Mouse (Mus musculus): Measurements from ENCODE around the gene Samd14. TPM values are rescaled to one million over a fixed set of nuclear protein-coding genes. Genes with fewer than 3 reads are reported as not detected.

Samd14 gene
- polyA plus RNA-seq, 1 experiment from 2014 or later = 34.7 TPM

DNA sequence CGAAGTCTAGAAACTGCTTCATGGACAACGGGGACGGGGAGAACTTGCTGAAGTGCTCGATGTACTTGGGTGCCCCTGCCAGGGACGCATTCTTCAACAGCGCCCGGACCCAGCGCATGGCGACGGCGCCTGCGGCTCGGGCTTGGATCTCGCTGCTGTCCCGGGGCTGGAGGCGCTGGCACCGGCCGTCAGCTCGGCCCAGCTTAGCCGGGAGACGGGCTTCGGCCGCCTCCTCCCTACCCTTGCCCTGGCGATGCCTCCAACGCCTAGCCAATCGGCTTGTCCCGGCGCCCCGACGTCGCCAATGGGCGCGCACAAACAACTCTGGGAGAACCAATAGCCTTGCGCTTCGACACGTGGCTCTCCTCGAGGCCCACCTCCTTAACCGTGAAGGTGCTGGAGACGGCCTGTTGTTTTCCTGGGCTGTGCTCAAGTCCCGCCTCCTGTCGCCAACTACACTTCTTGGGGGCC lies 31.5 kb downstream of the Samd14 start, which contains the start of gene Pdk2:
Pdk2 (minus strand) TSS at position 216 of the 471 bp plus-strand sequence.
- peaks cover 23% of the 10 kb centered on the region for H3K4me1 ChIP-seq (ENCODE audit: control insufficient read depth, low read depth, low read length)
- H3K9me3 ChIP-seq (replicated peaks; ENCODE audit: control insufficient read depth, low read length) = no peaks in the 10 kb centered on the region
- no peaks in the 10 kb centered on the region for H3K36me3 ChIP-seq (ENCODE audit: control insufficient read depth, insufficient read depth)
- under 1% methylated on average over 41 of the region's 41 CpGs for WGBS (ENCODE audit: insufficient replicate concordance)
- peak within 1 kb of the TSS; percentile 96 for H3K4me2 ChIP-seq (ENCODE audit: low read depth, low read length)
- H3K4me3 ChIP-seq (ENCODE audit: low read depth, low read length) = peak within 1 kb of the TSS; percentile 78
- peak within 1 kb of the TSS; percentile 79 for H3K27ac ChIP-seq (ENCODE audit: low read length)
- peak within 1 kb of the TSS; percentile 81 for H3K9ac ChIP-seq (ENCODE audit: low read depth, low read length)
- H3K27me3 ChIP-seq (ENCODE audit: control insufficient read depth, insufficient read depth, low read depth, low read length) = no peaks in the 10 kb centered on the region
- ATAC-seq (ENCODE audit: low read depth) = peak; percentile 99

DNA sequence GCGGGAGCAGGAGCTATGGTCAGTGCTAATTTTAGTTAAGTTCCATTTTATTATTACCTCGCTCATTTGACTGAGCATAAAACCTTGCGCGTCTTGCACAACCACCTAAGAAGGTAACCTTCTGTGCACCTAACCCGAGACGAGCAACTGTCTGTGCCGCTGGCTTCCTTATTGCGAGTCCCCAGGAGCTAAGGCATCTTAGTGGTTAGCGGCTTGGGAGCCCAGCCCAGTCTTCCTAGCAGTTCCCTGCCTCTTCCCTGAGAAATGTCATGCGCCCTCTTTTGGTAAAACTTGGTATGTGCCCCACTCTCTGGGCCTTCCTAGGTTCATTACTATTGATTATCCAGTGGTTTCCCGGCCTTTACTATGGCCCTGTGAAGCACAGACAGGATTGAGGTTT lies 32.4 kb downstream of the Samd14 start:
- Histone ChIP-seq H3K9ac (ENCODE audit: low read depth, low read length) (peak overlapping the region; percentile 42), H3K9me3 (replicated peaks; ENCODE audit: control insufficient read depth, low read length) (no peaks in the 10 kb centered on the region), H3K4me2 (ENCODE audit: low read depth, low read length) (peak overlapping the region; percentile 96), H3K27ac (ENCODE audit: low read length) (peak overlapping the region; percentile 79), H3K4me1 (ENCODE audit: control insufficient read depth, low read depth, low read length) (peaks cover 23% of the 10 kb centered on the region), H3K27me3 (ENCODE audit: control insufficient read depth, insufficient read depth, low read depth, low read length) (no peaks in the 10 kb centered on the region), H3K4me3 (ENCODE audit: low read depth, low read length) (peak overlapping the region; percentile 78), H3K36me3 (ENCODE audit: control insufficient read depth, insufficient read depth) (no peaks in the 10 kb centered on the region)
- WGBS (ENCODE audit: insufficient replicate concordance) = 1% methylated on average over 11 of the region's 11 CpGs
- ATAC-seq (ENCODE audit: low read depth) = peak; percentile 20

DNA sequence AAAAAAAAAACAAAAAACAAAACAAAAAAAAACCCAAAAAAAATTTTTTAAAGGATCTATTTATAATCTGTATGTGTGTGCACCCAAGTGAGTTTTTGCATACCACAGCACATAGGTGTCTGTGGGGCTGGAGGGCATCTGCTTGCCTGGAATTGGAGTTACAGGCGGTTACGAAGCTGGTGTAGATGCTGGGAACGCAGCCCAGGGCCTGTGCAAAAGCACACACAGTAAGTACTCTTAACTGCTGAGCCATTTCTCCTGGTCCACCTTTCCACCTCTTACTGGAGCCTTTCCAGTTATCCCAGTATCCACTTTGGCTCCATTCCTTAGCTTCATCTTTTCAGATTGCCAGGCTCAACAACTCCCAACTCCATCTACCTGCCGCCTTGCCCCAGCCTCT lies 33.4 kb downstream of the Samd14 start:
- H3K4me3 ChIP-seq (ENCODE audit: low read depth, low read length) = no peak overlapping the region
- no peaks in the 10 kb centered on the region for H3K36me3 ChIP-seq (ENCODE audit: control insufficient read depth, insufficient read depth)
- no peak for ATAC-seq (ENCODE audit: low read depth)
- H3K27ac ChIP-seq (ENCODE audit: low read length) = no peak overlapping the region
- H3K9ac ChIP-seq (ENCODE audit: low read depth, low read length) = no peak overlapping the region
- WGBS (ENCODE audit: insufficient replicate concordance) = 64% methylated on average over 4 of the region's 4 CpGs
- H3K9me3 ChIP-seq (replicated peaks; ENCODE audit: control insufficient read depth, low read length) = no peaks in the 10 kb centered on the region
- no peaks in the 10 kb centered on the region for H3K27me3 ChIP-seq (ENCODE audit: control insufficient read depth, insufficient read depth, low read depth, low read length)
- H3K4me1 ChIP-seq (ENCODE audit: control insufficient read depth, low read depth, low read length) = peaks cover 23% of the 10 kb centered on the region
- H3K4me2 ChIP-seq (ENCODE audit: low read depth, low read length) = no peak overlapping the region

DNA sequence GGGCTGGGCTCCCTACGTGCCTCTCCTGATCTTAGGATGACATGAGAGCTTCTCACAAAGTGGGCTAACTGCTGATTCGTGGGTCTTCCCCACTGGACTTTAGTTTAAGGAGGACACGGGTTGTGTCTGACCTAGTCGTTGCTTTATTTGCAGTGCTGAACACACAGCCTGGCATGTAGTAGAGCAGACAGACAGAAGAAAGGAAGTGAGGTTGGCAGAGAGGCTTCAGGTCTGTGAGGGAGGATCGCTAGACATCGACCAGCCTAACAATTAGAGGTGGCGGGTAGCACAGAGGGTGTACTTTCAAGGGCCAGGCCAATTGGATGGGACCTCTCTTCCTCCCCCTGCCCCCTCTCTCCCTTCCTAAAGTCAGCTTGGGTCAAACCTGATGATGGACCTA lies 33.9 kb downstream of the Samd14 start:
- H3K9me3 ChIP-seq (replicated peaks; ENCODE audit: control insufficient read depth, low read length) = no peaks in the 10 kb centered on the region
- ATAC-seq (ENCODE audit: low read depth) = no peak
- H3K4me2 ChIP-seq (ENCODE audit: low read depth, low read length) = no peak overlapping the region
- no peak overlapping the region for H3K27ac ChIP-seq (ENCODE audit: low read length)
- peaks cover 19% of the 10 kb centered on the region for H3K4me1 ChIP-seq (ENCODE audit: control insufficient read depth, low read depth, low read length)
- H3K36me3 ChIP-seq (ENCODE audit: control insufficient read depth, insufficient read depth) = no peaks in the 10 kb centered on the region
- no peak overlapping the region for H3K9ac ChIP-seq (ENCODE audit: low read depth, low read length)
- WGBS (ENCODE audit: insufficient replicate concordance) = 50% methylated on average over 7 of the region's 7 CpGs
- H3K4me3 ChIP-seq (ENCODE audit: low read depth, low read length) = no peak overlapping the region
- no peaks in the 10 kb centered on the region for H3K27me3 ChIP-seq (ENCODE audit: control insufficient read depth, insufficient read depth, low read depth, low read length)

DNA sequence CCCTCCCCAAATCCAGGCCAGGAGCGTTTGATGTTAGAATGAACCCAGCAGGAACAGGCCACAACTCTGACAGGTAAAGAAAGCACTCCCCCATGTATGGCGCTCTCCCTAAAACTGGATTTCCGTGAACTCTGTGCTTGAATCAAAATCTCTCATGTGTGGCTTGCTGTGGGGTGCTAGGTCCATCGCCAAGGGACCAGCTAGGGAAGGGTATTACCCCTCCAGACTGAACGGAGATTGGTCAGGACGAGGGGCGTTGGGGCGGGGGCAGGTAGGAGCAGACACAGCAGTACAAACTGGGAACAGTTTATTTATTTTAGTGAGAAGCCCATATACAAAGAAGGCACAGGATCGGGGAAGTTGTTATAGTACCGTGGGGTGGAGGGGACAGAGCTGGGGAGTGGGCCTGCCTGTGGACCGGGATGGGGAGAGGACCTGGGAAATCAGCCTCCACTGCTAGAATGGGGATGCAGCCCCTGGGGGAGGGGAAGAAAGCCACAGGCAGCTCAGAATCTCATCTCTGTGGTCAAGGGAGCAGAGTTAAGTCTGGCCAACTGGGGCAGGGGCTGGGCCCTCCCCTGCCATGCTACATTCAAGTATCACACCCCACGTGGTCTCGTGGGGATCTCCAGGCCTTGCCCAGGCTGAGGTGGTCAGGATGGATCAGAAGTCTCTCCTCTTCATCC lies 34.6 kb downstream of the Samd14 start:
- Histone ChIP-seq H3K9me3 (replicated peaks; ENCODE audit: control insufficient read depth, low read length) (no peaks in the 10 kb centered on the region), H3K4me1 (ENCODE audit: control insufficient read depth, low read depth, low read length) (peaks cover 15% of the 10 kb centered on the region), H3K36me3 (ENCODE audit: control insufficient read depth, insufficient read depth) (no peaks in the 10 kb centered on the region), H3K27me3 (ENCODE audit: control insufficient read depth, insufficient read depth, low read depth, low read length) (no peaks in the 10 kb centered on the region), H3K9ac (ENCODE audit: low read depth, low read length) (no peak overlapping the region), H3K27ac (ENCODE audit: low read length) (no peak overlapping the region), H3K4me3 (ENCODE audit: low read depth, low read length) (no peak overlapping the region), H3K4me2 (ENCODE audit: low read depth, low read length) (no peak overlapping the region)
- 59% methylated on average over 12 of the region's 13 CpGs for WGBS (ENCODE audit: insufficient replicate concordance)
- no peak for ATAC-seq (ENCODE audit: low read depth)

DNA sequence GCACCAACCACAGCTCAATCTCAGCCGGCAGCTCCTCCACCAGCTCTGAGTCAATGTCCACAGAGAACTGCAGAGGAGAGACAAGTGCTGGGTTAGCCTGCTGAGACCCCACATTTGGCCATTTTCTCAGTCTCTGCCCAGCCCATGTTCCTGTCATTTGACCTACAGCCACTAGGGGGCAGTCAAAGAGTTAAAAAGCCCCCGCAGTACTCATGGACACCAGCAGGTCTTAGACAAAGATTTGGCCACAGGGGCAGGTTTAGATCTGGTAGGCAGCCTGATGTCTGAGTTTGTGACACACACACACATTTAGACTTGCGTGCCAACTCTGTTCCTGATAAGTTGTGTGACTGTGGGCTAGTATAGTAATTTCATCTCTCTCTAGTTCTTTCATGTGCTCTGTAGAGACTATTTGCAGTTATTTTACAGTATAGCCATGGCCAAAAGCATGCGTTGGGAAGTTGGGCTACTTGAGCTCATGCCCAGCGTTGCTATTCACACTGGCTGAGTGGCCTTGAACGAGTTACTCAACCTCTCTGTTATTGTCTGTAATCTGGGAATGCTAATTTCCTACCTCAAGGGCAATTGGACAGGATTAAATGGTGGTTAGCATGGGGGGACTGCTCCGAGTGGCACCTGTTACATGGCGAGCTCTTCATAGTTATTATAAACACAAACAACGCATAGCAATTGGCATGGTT lies 37.5 kb downstream of the Samd14 start:
- no peaks in the 10 kb centered on the region for H3K36me3 ChIP-seq (ENCODE audit: control insufficient read depth, insufficient read depth)
- no peak overlapping the region for H3K9ac ChIP-seq (ENCODE audit: low read depth, low read length)
- no peaks in the 10 kb centered on the region; the same call in 1 of the 2 replicates for H3K4me1 ChIP-seq (ENCODE audit: control insufficient read depth, low read depth, low read length)
- H3K27me3 ChIP-seq (ENCODE audit: control insufficient read depth, insufficient read depth, low read depth, low read length) = no peaks in the 10 kb centered on the region
- ATAC-seq (ENCODE audit: low read depth) = peak; percentile 33; the same call in 1 of the 2 replicates
- H3K4me2 ChIP-seq (ENCODE audit: low read depth, low read length) = no peak overlapping the region
- H3K4me3 ChIP-seq (ENCODE audit: low read depth, low read length) = no peak overlapping the region
- no peak overlapping the region for H3K27ac ChIP-seq (ENCODE audit: low read length)
- H3K9me3 ChIP-seq (replicated peaks; ENCODE audit: control insufficient read depth, low read length) = no peaks in the 10 kb centered on the region
- 39% methylated on average over 9 of the region's 9 CpGs for whole genome bisulfite sequencing (ENCODE audit: insufficient replicate concordance)

DNA sequence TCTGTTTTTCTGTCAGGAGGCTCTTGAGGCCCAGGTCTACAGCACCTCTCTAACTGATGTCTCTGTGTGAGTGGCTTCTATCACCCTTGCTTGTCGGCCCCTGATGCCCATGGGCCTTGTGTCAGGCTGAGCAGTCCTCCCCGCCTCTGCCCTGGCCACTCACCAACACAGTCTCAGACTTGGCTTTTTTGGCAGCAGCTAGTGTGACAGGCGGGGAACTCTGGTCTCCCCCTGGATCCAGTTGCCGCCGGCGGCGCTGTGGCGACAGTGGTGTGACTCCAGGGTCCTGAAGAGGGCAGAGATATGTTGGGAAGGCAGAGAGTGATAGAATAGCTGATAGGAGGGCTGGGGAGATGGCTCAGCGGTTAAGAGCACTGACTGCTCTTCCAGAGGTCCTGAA lies 43.4 kb downstream of the Samd14 start:
- no peak for ATAC-seq (ENCODE audit: low read depth)
- Histone ChIP-seq H3K27me3 (ENCODE audit: control insufficient read depth, insufficient read depth, low read depth, low read length) (no peaks in the 10 kb centered on the region), H3K9me3 (replicated peaks; ENCODE audit: control insufficient read depth, low read length) (no peaks in the 10 kb centered on the region), H3K9ac (ENCODE audit: low read depth, low read length) (no peak overlapping the region), H3K36me3 (ENCODE audit: control insufficient read depth, insufficient read depth) (no peaks in the 10 kb centered on the region), H3K4me1 (ENCODE audit: control insufficient read depth, low read depth, low read length) (no peaks in the 10 kb centered on the region), H3K4me3 (ENCODE audit: low read depth, low read length) (no peak overlapping the region), H3K4me2 (ENCODE audit: low read depth, low read length) (no peak overlapping the region), H3K27ac (ENCODE audit: low read length) (no peak overlapping the region)
- WGBS (ENCODE audit: insufficient replicate concordance) = 56% methylated on average over 9 of the region's 9 CpGs

DNA sequence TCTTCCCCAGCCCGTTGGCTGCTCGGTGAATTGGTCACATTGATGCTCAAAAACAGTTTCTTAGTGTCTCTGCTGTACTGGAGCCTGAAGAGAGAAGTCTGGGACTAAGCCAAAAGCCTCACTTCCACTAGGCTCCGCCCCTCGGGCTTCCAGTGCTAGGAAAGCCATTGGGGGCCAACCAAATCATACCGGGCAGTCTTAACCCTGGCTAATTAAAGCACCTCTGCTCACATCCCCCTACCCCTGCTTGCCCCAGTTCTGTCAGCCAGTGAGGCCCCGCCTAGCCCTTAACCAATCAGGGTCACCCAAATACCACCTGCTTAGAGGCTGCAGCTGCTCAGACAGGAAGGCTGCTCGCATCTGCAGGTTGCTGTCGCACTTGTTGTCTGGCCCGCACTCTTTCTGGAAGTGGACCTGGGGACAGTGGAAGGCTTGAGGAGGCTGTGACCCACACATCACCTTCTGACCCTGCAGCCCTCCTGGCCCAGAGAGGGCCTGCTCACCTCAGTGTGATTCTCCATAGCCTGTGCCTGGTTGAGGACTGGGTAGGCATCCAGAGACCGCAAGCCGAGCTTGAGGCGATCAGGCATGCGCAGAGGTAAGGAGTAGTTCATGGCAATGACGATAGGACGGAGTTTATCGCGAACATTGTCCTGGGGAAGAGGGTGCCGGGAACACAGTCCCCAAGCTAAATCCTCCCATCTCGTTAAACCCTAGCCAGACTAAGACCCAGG lies 47.3 kb downstream of the Samd14 start:
- Histone ChIP-seq H3K9me3 (replicated peaks; ENCODE audit: control insufficient read depth, low read length) (no peaks in the 10 kb centered on the region), H3K27ac (ENCODE audit: low read length) (no peak overlapping the region), H3K27me3 (ENCODE audit: control insufficient read depth, insufficient read depth, low read depth, low read length) (no peaks in the 10 kb centered on the region), H3K4me3 (ENCODE audit: low read depth, low read length) (no peak overlapping the region), H3K4me1 (ENCODE audit: control insufficient read depth, low read depth, low read length) (no peaks in the 10 kb centered on the region), H3K4me2 (ENCODE audit: low read depth, low read length) (no peak overlapping the region), H3K36me3 (ENCODE audit: control insufficient read depth, insufficient read depth) (no peaks in the 10 kb centered on the region), H3K9ac (ENCODE audit: low read depth, low read length) (no peak overlapping the region)
- 52% methylated on average over 19 of the region's 19 CpGs for WGBS (ENCODE audit: insufficient replicate concordance)
- no peak for ATAC-seq (ENCODE audit: low read depth)

All from liver, embryonic 16.5 days (tissue).